Mouse (Mus musculus) left cerebral cortex, postnatal 10 days (tissue): ENCODE data around the gene Ccr5. TPM values are rescaled to one million over a fixed set of nuclear protein-coding genes. Genes with fewer than 3 reads are reported as not detected.
"Not testable (repeated sequence)": the region's sequence is repeated elsewhere in the genome, so short reads cannot be mapped to it uniquely, and the experiment has no call there.

Experiments used
- DNase-seq, 2 experiments: peaks; one replicate each; pipeline ENCODE4 v3.0.0; 2021 to 2022; ENCODE audit warnings: low spot score in 2 of 2, mixed read lengths in 1 of 2; ENCODE audit errors: extremely low spot score in 1 of 2
- intact Hi-C: fragments of 180-260 bp; cut with DNase I; formaldehyde crosslinking; loops from one replicate; pipeline ENCODE4 v1.15.1; 2025
- total RNA-seq, 2 experiments: library from RNA; stranded (reverse); gene quantifications; 2 replicates each; pipeline ENCODE4 v1.2.3; 2021

The Ccr5 gene
- total RNA-seq, 2 experiments from 2014 or later = 6.0 to 7.4 TPM

- intact Hi-C loops, DNase-seq: not testable (repeated sequence)
Observed at GRCm38 (mm10) chr9:124132899-124133298, 11.6 kb downstream of the Ccr5 start.

GRCm38 (mm10) chr9:124134919-124135318, 13.6 kb downstream of the Ccr5 start:
- intact Hi-C loops, DNase-seq: not testable (repeated sequence)

DNA sequence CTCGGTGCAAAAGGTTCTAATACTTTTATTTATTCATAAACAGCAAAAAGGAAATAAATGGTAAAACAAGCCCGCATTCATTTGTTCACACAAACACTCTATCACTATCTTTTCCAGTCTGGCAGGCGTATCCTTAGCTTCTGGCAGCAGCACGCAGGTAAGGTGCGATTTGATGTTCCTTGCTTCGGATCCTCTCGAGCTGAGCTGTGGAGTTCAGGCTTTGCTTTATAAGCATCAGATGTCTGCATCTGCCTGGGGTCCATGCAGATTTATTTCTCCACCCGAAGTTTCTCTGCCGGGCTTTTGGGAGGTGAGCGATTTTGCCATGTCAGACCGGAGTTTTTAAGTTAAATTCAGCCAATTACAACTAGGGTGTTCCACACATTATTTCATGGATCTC, 16.3 kb downstream of the Ccr5 start:
- no peak for DNase-seq
- intact Hi-C loops = no loop called here

DNA sequence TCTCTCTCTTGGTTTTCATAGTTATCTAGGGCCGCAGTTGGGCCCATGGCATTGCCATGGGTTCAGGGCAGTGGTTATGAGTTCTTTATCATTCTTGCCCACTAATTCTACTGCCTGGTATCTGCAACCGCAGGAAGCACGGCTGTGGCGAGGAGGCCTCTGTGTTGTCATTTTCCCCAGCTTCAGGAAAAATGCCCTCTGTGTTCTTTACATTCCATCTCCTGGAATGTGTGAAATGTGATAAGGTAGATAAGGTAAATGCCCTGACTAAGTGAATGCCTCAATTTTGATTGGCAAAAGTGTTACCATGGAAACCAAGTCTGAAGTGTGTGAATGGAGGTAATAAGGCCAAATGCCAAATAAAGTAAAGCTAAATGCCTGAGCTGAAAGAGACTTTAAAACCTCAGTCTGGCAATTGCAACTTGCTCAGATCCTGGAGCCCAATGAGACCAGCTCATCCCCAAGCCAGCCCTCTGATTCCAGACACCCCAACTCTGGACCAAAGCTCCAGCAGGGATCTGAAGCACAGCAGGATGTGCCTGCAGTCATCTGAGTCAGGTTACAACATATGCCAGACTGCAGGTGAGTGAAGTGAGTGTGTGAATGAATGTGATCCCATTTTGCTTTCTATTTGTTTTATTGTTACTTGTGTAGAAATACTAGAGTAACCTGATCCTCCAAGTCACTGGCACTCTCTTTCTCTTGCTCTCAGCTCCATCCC, 16.9 kb downstream of the Ccr5 start:
- intact Hi-C loops = no loop called here
- DNase-seq = no peak

- intact Hi-C loops = no loop called here
- DNase-seq = no peak
Observed at GRCm38 (mm10) chr9:124143678-124144077, 22.3 kb downstream of the Ccr5 start.

DNA sequence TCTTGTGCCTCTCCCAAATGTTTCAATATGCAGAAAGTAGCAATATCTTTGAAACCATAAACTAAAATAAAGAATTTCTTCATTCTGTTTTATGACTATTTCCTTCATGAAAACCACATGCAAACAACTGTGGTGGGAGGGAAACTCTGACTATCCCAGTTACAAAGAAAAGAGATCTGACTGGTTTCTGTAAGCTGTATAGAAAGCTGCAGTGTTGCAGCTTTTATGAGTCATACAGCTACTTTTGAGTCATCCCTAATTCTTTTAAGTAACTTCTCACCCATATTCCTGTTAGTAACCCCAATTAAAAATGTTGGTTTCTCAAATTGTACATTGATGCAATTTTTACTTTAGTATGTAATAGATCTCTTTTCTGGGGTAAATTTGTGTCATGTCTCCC, 25.0 kb downstream of the Ccr5 start:
- intact Hi-C loops = no loop called here
- no peak for DNase-seq

Other genes starting within 250 kb of the Ccr5 start
- 1 to 10 TPM; 1.2 to 1.9 TPM for gene Ccr1, start 152.9 kb upstream of the Ccr5 start, total RNA-seq
- gene Ccr1l1, start 143.1 kb upstream of the Ccr5 start, total RNA-seq = not detected
- gene Ccr3, start 99.6 kb upstream of the Ccr5 start, total RNA-seq = under 1 TPM in 1 of 2 experiments, not detected in 1; 0.10 TPM
- gene Ccr2, start 19.6 kb upstream of the Ccr5 start, total RNA-seq = under 1 TPM; 0.06 to 0.24 TPM
- gene 2010315B03Rik, start 191.2 kb downstream of the Ccr5 start, total RNA-seq = 10 to 100 TPM; 15.6 to 18.2 TPM